Mouse (Mus musculus): ENCODE results near the gene Fibp. TPM values are rescaled to one million over a fixed set of nuclear protein-coding genes. Genes with fewer than 3 reads are reported as not detected.

Gene Fibp
- polyA plus RNA-seq, 1 experiment = 122 TPM

GRCm38 (mm10) chr19:5429219-5429618 is 31.2 kb upstream of the Fibp start:
- TF ChIP-seq POLR2AphosphoS2 (IDR thresholded peaks at IDR 0.05; ENCODE audit: insufficient read length, low read depth) = no peak
- TF ChIP-seq MYOD1 (IDR thresholded peaks at IDR 0.05; ENCODE audit: control insufficient read depth in 1 of 3, insufficient read length in 2 of 3, low read depth in 2 of 3) = no peak
- no peak for TF ChIP-seq MAX (IDR thresholded peaks at IDR 0.05; ENCODE audit: low read depth)
- no peak for TF ChIP-seq MYOG (IDR thresholded peaks at IDR 0.05; ENCODE audit: control insufficient read depth in 1 of 3, insufficient read depth in 1 of 3, insufficient read length in 2 of 3, low read depth in 2 of 3)
- no peak for TF ChIP-seq TCF3 (IDR thresholded peaks at IDR 0.05; ENCODE audit: insufficient read length, low read depth)
- TF ChIP-seq TCF12 (IDR thresholded peaks at IDR 0.05; ENCODE audit: insufficient read depth, poor library complexity, severe bottlenecking) = no peak
- TF ChIP-seq SRF (IDR thresholded peaks at IDR 0.05; ENCODE audit: control insufficient read depth, insufficient read length, low read depth) = no peak
- TF ChIP-seq USF1 (IDR thresholded peaks at IDR 0.05; ENCODE audit: low read depth) = no peak
- no peak for TF ChIP-seq POLR2A (IDR thresholded peaks at IDR 0.05; ENCODE audit: insufficient read length, low read depth)
- no peak for TF ChIP-seq CEBPB (IDR thresholded peaks at IDR 0.05; ENCODE audit: insufficient read depth, poor library complexity, severe bottlenecking)
- no peak for TF ChIP-seq E2F4 (IDR thresholded peaks at IDR 0.05; ENCODE audit: insufficient read depth)
- no peak for TF ChIP-seq REST (IDR thresholded peaks at IDR 0.05; ENCODE audit: insufficient read depth, insufficient read length)
- peak overlapping the region; percentile 59 for H3K4me2 ChIP-seq (ENCODE audit: low read depth)
- H3K27me3 ChIP-seq (ENCODE audit: control insufficient read depth, insufficient read depth, insufficient read length) = no peaks in the 10 kb centered on the region
- H3K36me3 ChIP-seq (ENCODE audit: control insufficient read depth, insufficient read depth) = peaks cover 8% of the 10 kb centered on the region
- H3ac ChIP-seq (ENCODE audit: control insufficient read depth, insufficient read length) = no peak overlapping the region
- no peak overlapping the region for H3K4me3 ChIP-seq
- peaks cover 19% of the 10 kb centered on the region for H3K79me2 ChIP-seq (ENCODE audit: control insufficient read depth, insufficient read depth)

GRCm38 (mm10) chr19:5429806-5430205 is 30.6 kb upstream of the Fibp start:
- H3K36me3 ChIP-seq (ENCODE audit: control insufficient read depth, insufficient read depth) = peaks cover 8% of the 10 kb centered on the region
- TF ChIP-seq MYOD1 (IDR thresholded peaks at IDR 0.05; ENCODE audit: control insufficient read depth in 1 of 3, insufficient read length in 2 of 3, low read depth in 2 of 3) (peak in 1 of 3 experiments; percentile 58), MYOG (IDR thresholded peaks at IDR 0.05; ENCODE audit: control insufficient read depth in 1 of 3, insufficient read depth in 1 of 3, insufficient read length in 2 of 3, low read depth in 2 of 3) (peak in 1 of 3 experiments; percentile 46), USF1 (IDR thresholded peaks at IDR 0.05; ENCODE audit: low read depth) (no peak), POLR2A (IDR thresholded peaks at IDR 0.05; ENCODE audit: insufficient read length, low read depth) (no peak), TCF3 (IDR thresholded peaks at IDR 0.05; ENCODE audit: insufficient read length, low read depth) (no peak), POLR2AphosphoS2 (IDR thresholded peaks at IDR 0.05; ENCODE audit: insufficient read length, low read depth) (peak; percentile 62)

GRCm38 (mm10) chr19:5430408-5430807 is 30.0 kb upstream of the Fibp start:
- Histone ChIP-seq H3K36me3 (ENCODE audit: control insufficient read depth, insufficient read depth) (peaks cover 8% of the 10 kb centered on the region), H3K27me3 (ENCODE audit: control insufficient read depth, insufficient read depth, insufficient read length) (no peaks in the 10 kb centered on the region), H3K4me2 (ENCODE audit: low read depth) (peak overlapping the region; percentile 59), H3K4me3 (no peak overlapping the region), H3ac (ENCODE audit: control insufficient read depth, insufficient read length) (no peak overlapping the region), H3K79me2 (ENCODE audit: control insufficient read depth, insufficient read depth) (peaks cover 14% of the 10 kb centered on the region)
- no peak for TF ChIP-seq MAX (IDR thresholded peaks at IDR 0.05; ENCODE audit: low read depth)
- peak; percentile 65 to 96 (median 83) for TF ChIP-seq MYOD1 (IDR thresholded peaks at IDR 0.05; ENCODE audit: control insufficient read depth in 1 of 3, insufficient read length in 2 of 3, low read depth in 2 of 3)
- TF ChIP-seq MYOG (IDR thresholded peaks at IDR 0.05; ENCODE audit: control insufficient read depth in 1 of 3, insufficient read depth in 1 of 3, insufficient read length in 2 of 3, low read depth in 2 of 3) = peak; percentile 87 to 96 (median 87)
- TF ChIP-seq USF1 (IDR thresholded peaks at IDR 0.05; ENCODE audit: low read depth) = no peak
- TF ChIP-seq REST (IDR thresholded peaks at IDR 0.05; ENCODE audit: insufficient read depth, insufficient read length) = no peak
- TF ChIP-seq E2F4 (IDR thresholded peaks at IDR 0.05; ENCODE audit: insufficient read depth) = no peak
- TF ChIP-seq POLR2A (IDR thresholded peaks at IDR 0.05; ENCODE audit: insufficient read length, low read depth) = no peak
- no peak for TF ChIP-seq CEBPB (IDR thresholded peaks at IDR 0.05; ENCODE audit: insufficient read depth, poor library complexity, severe bottlenecking)
- no peak for TF ChIP-seq POLR2AphosphoS2 (IDR thresholded peaks at IDR 0.05; ENCODE audit: insufficient read length, low read depth)
- peak; percentile 68 for TF ChIP-seq TCF3 (IDR thresholded peaks at IDR 0.05; ENCODE audit: insufficient read length, low read depth)
- peak; percentile 60 for TF ChIP-seq TCF12 (IDR thresholded peaks at IDR 0.05; ENCODE audit: insufficient read depth, poor library complexity, severe bottlenecking)
- TF ChIP-seq SRF (IDR thresholded peaks at IDR 0.05; ENCODE audit: control insufficient read depth, insufficient read length, low read depth) = no peak

More at GRCm38 (mm10) chr19:5429806-5430205, 30.6 kb upstream of the Fibp start:
- no peaks in the 10 kb centered on the region for H3K27me3 ChIP-seq (ENCODE audit: control insufficient read depth, insufficient read depth, insufficient read length)
- H3K79me2 ChIP-seq (ENCODE audit: control insufficient read depth, insufficient read depth) = peaks cover 18% of the 10 kb centered on the region
- H3K4me2 ChIP-seq (ENCODE audit: low read depth) = peak overlapping the region; percentile 59
- no peak overlapping the region for H3ac ChIP-seq (ENCODE audit: control insufficient read depth, insufficient read length)
- H3K4me3 ChIP-seq = no peak overlapping the region

GRCm38 (mm10) chr19:5431911-5432464 is 28.4 kb upstream of the Fibp start:
- Histone ChIP-seq H3K36me3 (ENCODE audit: control insufficient read depth, insufficient read depth) (peaks cover 4% of the 10 kb centered on the region), H3K27me3 (ENCODE audit: control insufficient read depth, insufficient read depth, insufficient read length) (no peaks in the 10 kb centered on the region), H3K4me3 (no peak overlapping the region), H3K4me2 (ENCODE audit: low read depth) (peak overlapping the region; percentile 88), H3ac (ENCODE audit: control insufficient read depth, insufficient read length) (no peak overlapping the region), H3K79me2 (ENCODE audit: control insufficient read depth, insufficient read depth) (no peaks in the 10 kb centered on the region)
- TF ChIP-seq CEBPB (IDR thresholded peaks at IDR 0.05; ENCODE audit: insufficient read depth, poor library complexity, severe bottlenecking) = 0 out of 2 replicates have a peak, but pooled peaks have one; percentile 47
- no peak for TF ChIP-seq MAX (IDR thresholded peaks at IDR 0.05; ENCODE audit: low read depth)
- no peak for TF ChIP-seq REST (IDR thresholded peaks at IDR 0.05; ENCODE audit: insufficient read depth, insufficient read length)
- peak in 1 of 3 experiments; percentile 26 for TF ChIP-seq MYOD1 (IDR thresholded peaks at IDR 0.05; ENCODE audit: control insufficient read depth in 1 of 3, insufficient read length in 2 of 3, low read depth in 2 of 3)
- peak in 1 of 3 experiments; percentile 17 for TF ChIP-seq MYOG (IDR thresholded peaks at IDR 0.05; ENCODE audit: control insufficient read depth in 1 of 3, insufficient read depth in 1 of 3, insufficient read length in 2 of 3, low read depth in 2 of 3)

Measured in myocyte (in vitro differentiated cells).